Mouse (Mus musculus): ENCODE measurements around the gene Rpia. TPM values are rescaled to one million over a fixed set of nuclear protein-coding genes. Genes with fewer than 3 reads are reported as not detected.

Rpia gene
- polyA plus RNA-seq, 1 experiment from 2014 or later: 2.6 TPM

DNA sequence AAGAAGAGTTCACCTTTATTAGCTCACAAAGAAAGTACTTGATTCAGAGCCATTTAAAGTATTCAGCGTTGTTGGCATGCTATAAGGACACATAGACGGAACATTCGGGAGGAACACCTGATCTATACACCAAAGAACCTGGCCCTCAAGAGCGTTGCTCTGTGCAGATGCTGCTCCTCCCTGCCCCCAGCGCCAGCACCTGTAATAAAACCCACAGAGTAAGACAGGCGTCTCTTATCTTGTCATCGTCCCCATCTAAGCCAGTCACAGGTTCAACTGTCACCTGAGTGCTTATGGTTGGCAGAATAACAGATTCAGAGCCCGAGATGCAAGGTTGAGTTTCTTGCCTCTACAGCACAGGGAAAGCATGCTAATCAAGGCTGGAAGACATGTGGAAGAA, 23.4 kb upstream of the Rpia start:
- Histone ChIP-seq H3K9me3 (ENCODE audit: control insufficient read depth, low read length) (no peaks in the 10 kb centered on the region), H3K36me3 (ENCODE audit: control insufficient read depth, insufficient read depth, low read length) (no peaks in the 10 kb centered on the region), H3K4me2 (replicated peaks; ENCODE audit: low read depth) (no peak overlapping the region), H3K27me3 (ENCODE audit: control insufficient read depth, insufficient read depth, low read length) (no peaks in the 10 kb centered on the region), H3K27ac (replicated peaks) (no peak overlapping the region), H3K4me1 (replicated peaks; ENCODE audit: control insufficient read depth, insufficient read depth) (peaks cover 2% of the 10 kb centered on the region; the same call in 1 of the 2 replicates), H3K4me3 (ENCODE audit: low read depth, low read length) (no peak overlapping the region), H3K9ac (ENCODE audit: low read length) (no peak overlapping the region)
- WGBS: 84% methylated on average over 8 of the region's 8 CpGs
- no peak for ATAC-seq (ENCODE audit: low FRiP score, low TSS enrichment)
- no peak for TF ChIP-seq CTCF (IDR thresholded peaks at IDR 0.05; ENCODE audit: low read depth)
- TF ChIP-seq EP300 (optimal IDR thresholded peaks at IDR 0.05): no peak
- no peak for DNase-seq (ENCODE audit: low spot score)

DNA sequence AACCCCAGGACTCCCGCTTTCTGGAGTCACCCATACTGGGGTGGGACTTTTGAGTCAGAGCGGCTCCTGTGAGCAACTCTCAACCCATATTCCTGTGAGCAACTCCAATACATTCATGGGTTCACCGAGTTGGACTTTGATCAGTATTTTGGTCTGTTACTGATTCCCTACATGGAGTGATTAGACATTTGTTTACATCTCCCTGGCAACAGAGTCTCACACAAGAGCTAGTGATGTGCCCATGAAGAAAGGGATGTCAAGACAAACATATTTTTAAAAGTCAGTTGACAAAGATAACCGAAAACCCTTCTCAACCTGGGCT, 22.6 kb upstream of the Rpia start:
- Histone ChIP-seq H3K9me3 (ENCODE audit: control insufficient read depth, low read length) (no peaks in the 10 kb centered on the region), H3K4me3 (ENCODE audit: low read depth, low read length) (no peak overlapping the region), H3K4me1 (replicated peaks; ENCODE audit: control insufficient read depth, insufficient read depth) (peaks cover 2% of the 10 kb centered on the region; the same call in 1 of the 2 replicates), H3K36me3 (ENCODE audit: control insufficient read depth, insufficient read depth, low read length) (no peaks in the 10 kb centered on the region), H3K9ac (ENCODE audit: low read length) (no peak overlapping the region), H3K27ac (replicated peaks) (no peak overlapping the region), H3K4me2 (replicated peaks; ENCODE audit: low read depth) (no peak overlapping the region), H3K27me3 (ENCODE audit: control insufficient read depth, insufficient read depth, low read length) (no peaks in the 10 kb centered on the region)
- ATAC-seq (ENCODE audit: low FRiP score, low TSS enrichment) (peak; percentile 77), DNase-seq (ENCODE audit: low spot score) (no peak)
- no peak for TF ChIP-seq EP300 (optimal IDR thresholded peaks at IDR 0.05)
- 74% methylated on average over 4 of the region's 4 CpGs for WGBS

DNA sequence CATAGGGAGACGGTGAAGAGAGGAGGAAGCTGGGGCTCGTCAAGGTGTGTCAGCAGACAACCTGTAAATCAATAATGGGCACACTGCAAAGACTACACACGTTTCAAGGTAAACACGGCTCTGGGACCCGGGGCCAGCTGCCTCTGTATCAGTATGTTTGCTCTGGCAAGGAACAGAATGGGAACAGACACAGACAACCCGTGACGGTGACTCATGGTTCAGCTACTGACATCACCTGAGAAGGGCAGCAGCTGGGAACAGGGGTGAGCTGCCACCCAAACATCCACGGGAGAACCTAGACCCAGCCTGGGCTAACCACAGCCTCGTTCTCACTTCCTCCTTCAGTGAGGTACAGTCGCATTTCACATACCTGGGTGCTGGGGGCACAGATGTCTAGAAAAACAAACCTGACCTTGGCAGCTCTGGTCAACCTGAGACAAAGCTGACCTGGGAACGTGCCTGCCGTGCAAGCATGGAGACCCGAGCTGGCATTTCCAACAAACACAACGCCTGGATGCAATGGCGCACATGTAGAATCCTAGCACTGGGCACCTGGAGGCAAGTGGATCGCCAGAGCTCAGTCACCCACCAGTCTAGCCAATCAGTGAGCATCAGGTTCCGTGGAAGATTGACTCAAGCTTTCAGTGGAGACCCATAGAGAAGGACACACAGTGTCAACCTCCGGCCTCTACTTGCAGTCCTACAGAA, 22.0 kb upstream of the Rpia start:
- Histone ChIP-seq H3K36me3 (ENCODE audit: control insufficient read depth, insufficient read depth, low read length) (no peaks in the 10 kb centered on the region), H3K27me3 (ENCODE audit: control insufficient read depth, insufficient read depth, low read length) (no peaks in the 10 kb centered on the region), H3K4me1 (replicated peaks; ENCODE audit: control insufficient read depth, insufficient read depth) (peaks cover 2% of the 10 kb centered on the region; the same call in 1 of the 2 replicates), H3K4me2 (replicated peaks; ENCODE audit: low read depth) (no peak overlapping the region), H3K9me3 (ENCODE audit: control insufficient read depth, low read length) (no peaks in the 10 kb centered on the region), H3K9ac (ENCODE audit: low read length) (no peak overlapping the region), H3K4me3 (ENCODE audit: low read depth, low read length) (no peak overlapping the region), H3K27ac (replicated peaks) (peak overlapping the region; percentile 61)
- 54% methylated on average over 18 of the region's 18 CpGs for WGBS
- peak; percentile 91 for ATAC-seq (ENCODE audit: low FRiP score, low TSS enrichment)
- TF ChIP-seq CTCF (IDR thresholded peaks at IDR 0.05; ENCODE audit: low read depth): no peak
- TF ChIP-seq EP300 (optimal IDR thresholded peaks at IDR 0.05): no peak
- DNase-seq (ENCODE audit: low spot score): peak; percentile 83

DNA sequence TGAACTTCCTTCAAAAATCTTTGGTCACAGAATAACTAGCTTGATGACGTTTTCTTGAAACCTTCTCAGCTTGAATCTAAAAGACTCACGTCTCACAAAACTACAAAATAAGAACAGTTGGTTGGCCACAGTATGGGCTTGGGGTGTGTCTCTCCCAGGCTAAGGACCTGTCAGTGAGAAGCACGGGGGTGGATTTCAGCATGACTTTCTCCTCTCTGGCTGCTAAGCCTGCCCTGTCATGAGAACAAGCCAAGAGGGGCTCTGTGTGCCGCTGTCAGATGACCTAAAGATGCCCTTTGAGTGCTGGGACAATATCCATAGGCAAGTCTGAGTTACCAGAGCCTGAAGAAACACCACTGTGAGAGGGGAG, 20.5 kb upstream of the Rpia start:
- ATAC-seq (ENCODE audit: low FRiP score, low TSS enrichment) (no peak), DNase-seq (ENCODE audit: low spot score) (no peak)
- Histone ChIP-seq H3K36me3 (ENCODE audit: control insufficient read depth, insufficient read depth, low read length) (no peaks in the 10 kb centered on the region), H3K4me1 (replicated peaks; ENCODE audit: control insufficient read depth, insufficient read depth) (peaks cover 2% of the 10 kb centered on the region; the same call in 1 of the 2 replicates), H3K4me3 (ENCODE audit: low read depth, low read length) (no peak overlapping the region), H3K4me2 (replicated peaks; ENCODE audit: low read depth) (no peak overlapping the region), H3K9me3 (ENCODE audit: control insufficient read depth, low read length) (no peaks in the 10 kb centered on the region), H3K27ac (replicated peaks) (peak overlapping the region; percentile 66), H3K9ac (ENCODE audit: low read length) (no peak overlapping the region), H3K27me3 (ENCODE audit: control insufficient read depth, insufficient read depth, low read length) (no peaks in the 10 kb centered on the region)
- WGBS: 17% methylated on average over 4 of the region's 4 CpGs
- TF ChIP-seq CTCF (IDR thresholded peaks at IDR 0.05; ENCODE audit: low read depth) (no peak), EP300 (optimal IDR thresholded peaks at IDR 0.05) (no peak)

DNA sequence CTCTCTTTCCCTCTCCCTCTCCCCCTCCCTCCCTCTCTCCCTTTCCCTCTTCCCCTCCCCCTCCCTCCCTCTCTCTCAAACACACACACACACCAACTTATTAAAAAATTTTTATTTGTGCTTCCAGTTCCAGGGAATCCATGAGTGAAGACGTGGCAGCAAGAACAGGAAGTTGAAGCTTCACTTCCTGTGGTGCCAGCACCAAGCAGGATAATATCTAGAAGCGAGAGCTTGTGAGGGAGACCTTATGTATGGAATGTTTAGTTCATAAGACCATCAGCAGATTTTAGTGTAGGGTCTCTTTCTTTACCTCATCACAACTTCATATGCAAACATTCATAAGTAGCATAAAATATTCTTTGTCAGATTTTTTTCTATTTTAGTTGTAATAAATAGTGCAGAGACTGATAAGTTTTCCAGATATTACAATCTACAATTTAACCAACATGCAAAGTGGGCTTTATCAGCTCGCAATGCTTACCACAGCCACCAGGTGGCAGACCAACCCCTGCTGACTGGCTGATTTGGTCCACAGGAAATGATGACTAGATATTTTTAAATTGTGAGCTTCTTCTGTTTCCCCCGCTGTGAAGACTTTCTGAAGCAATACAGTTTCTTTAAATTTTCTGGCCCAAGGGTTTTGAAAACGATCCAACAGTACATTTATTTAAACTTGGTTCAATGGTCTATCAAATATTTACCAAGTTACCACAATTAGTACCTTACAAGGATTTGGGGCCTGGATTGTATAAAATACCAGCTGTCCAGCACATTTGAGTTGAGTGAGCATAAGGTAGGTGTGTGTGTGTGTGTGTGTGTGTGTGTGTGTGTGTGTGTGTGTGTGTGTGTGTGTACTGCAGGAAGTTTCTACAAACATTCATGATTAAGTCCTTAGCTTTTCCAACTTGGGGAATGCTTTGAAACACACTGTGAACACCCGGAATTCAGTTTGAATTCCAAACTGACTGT, 19.8 kb upstream of the Rpia start:
- whole genome bisulfite sequencing: 9% methylated on average over 6 of the region's 6 CpGs
- Histone ChIP-seq H3K9ac (ENCODE audit: low read length) (no peak overlapping the region), H3K4me1 (replicated peaks; ENCODE audit: control insufficient read depth, insufficient read depth) (peaks cover 2% of the 10 kb centered on the region; the same call in 1 of the 2 replicates), H3K4me3 (ENCODE audit: low read depth, low read length) (no peak overlapping the region), H3K27ac (replicated peaks) (peak overlapping the region; percentile 66), H3K36me3 (ENCODE audit: control insufficient read depth, insufficient read depth, low read length) (no peaks in the 10 kb centered on the region), H3K27me3 (ENCODE audit: control insufficient read depth, insufficient read depth, low read length) (no peaks in the 10 kb centered on the region), H3K4me2 (replicated peaks; ENCODE audit: low read depth) (no peak overlapping the region), H3K9me3 (ENCODE audit: control insufficient read depth, low read length) (no peaks in the 10 kb centered on the region)
- TF ChIP-seq EP300 (optimal IDR thresholded peaks at IDR 0.05) (peak; percentile 44), CTCF (IDR thresholded peaks at IDR 0.05; ENCODE audit: low read depth) (peak; percentile 94)
- ATAC-seq (ENCODE audit: low FRiP score, low TSS enrichment): no peak
- peak; percentile 78 for DNase-seq (ENCODE audit: low spot score)

DNA sequence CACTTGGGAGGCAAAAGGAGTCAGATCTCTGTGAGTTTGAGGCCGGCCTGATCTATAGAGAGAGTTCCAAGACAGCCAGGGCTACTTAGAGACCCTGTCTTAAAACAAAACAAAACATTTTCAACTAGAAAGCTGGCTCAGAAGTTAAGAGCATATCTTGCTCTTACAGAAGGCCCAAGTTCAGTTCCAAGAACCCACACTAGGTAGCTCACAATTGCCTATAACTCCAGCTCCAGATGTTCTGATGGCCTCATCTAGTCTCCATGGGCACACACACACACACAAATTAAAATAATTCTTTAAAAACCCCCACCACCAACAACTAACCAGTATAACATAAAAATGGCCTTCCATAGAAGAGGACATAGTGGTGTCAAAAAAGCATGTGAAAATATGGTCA, 18.5 kb upstream of the Rpia start:
- TF ChIP-seq CTCF (IDR thresholded peaks at IDR 0.05; ENCODE audit: low read depth): no peak
- no peak for TF ChIP-seq EP300 (optimal IDR thresholded peaks at IDR 0.05)
- no peak overlapping the region for H3K9ac ChIP-seq (ENCODE audit: low read length)
- ATAC-seq (ENCODE audit: low FRiP score, low TSS enrichment) (no peak), DNase-seq (ENCODE audit: low spot score) (no peak)
- no peaks in the 10 kb centered on the region for H3K27me3 ChIP-seq (ENCODE audit: control insufficient read depth, insufficient read depth, low read length)
- 92% methylated on average over 1 of the region's 1 CpGs for WGBS
- no peaks in the 10 kb centered on the region for H3K36me3 ChIP-seq (ENCODE audit: control insufficient read depth, insufficient read depth, low read length)
- no peak overlapping the region for H3K27ac ChIP-seq (replicated peaks)
- H3K9me3 ChIP-seq (ENCODE audit: control insufficient read depth, low read length): no peaks in the 10 kb centered on the region
- H3K4me3 ChIP-seq (ENCODE audit: low read depth, low read length): no peak overlapping the region
- H3K4me2 ChIP-seq (replicated peaks; ENCODE audit: low read depth): no peak overlapping the region
- peaks cover 2% of the 10 kb centered on the region; the same call in 1 of the 2 replicates for H3K4me1 ChIP-seq (replicated peaks; ENCODE audit: control insufficient read depth, insufficient read depth)

Data from stomach, postnatal 0 days (tissue).